ENCODE assay signal across 10 mouse cellular contexts in genomic region chr19:7294098-7294876, GRCm38 (mm10). TPM values are rescaled to one million over a fixed set of nuclear protein-coding genes. Genes with fewer than 3 reads are reported as not detected.
DNase-seq lines count a peak whose midpoint lies in the region; ATAC-seq and TF ChIP-seq lines count a peak whose summit lies in the region.
"Had no signal": no experiment of that assay in that cellular context is flagged by ENCODE, and none has a peak within 500 bp of the region (broad histone marks: within the 10 kb centered on the region; RNA-seq: fewer than 3 reads in every experiment).

No protein-coding gene starts in this region.

- peak overlapping the region; percentile 63 for H3K27ac ChIP-seq in kidney, embryonic 16.5 days (ENCODE audit: low read length)
- peak overlapping the region; percentile 90 for H3K27ac ChIP-seq in MEL (ENCODE audit: control insufficient read depth, low read depth, low read length)

- no peaks in the 10 kb centered on the region for H3K36me3 ChIP-seq in kidney, embryonic 16.5 days (ENCODE audit: insufficient read depth, low read length)
- peaks cover 0 to 46% of the 10 kb centered on the region in 2 experiments; a peak in 3 of 4 replicates for H3K36me3 ChIP-seq in MEL (ENCODE audit: control insufficient read depth in 1 of 2, insufficient read depth in 2 of 2, low read length in 2 of 2)
- H3K36me3 ChIP-seq in megakaryocyte, embryonic 14.5 days (replicated peaks; ENCODE audit: low read length): peaks cover 45% of the 10 kb centered on the region

- TF ChIP-seq POLR2A in MEL (IDR thresholded peaks at IDR 0.05; ENCODE audit: control insufficient read depth in 1 of 2, insufficient read depth in 1 of 2, low read depth in 1 of 2, low read length in 2 of 2, poor library complexity in 1 of 2): no peak

- ATAC-seq in kidney, embryonic 16.5 days (ENCODE audit: low FRiP score, low TSS enrichment): peak; percentile 49; the same call in 1 of the 2 replicates
- ATAC-seq in granulocyte monocyte progenitor cell, adult 5-6 weeks (replicated peaks; ENCODE audit: poor library complexity, severe bottlenecking): 0 out of 2 replicates have a peak, but pooled peaks have one; percentile 23
- no peak for ATAC-seq in monocyte, adult 5-6 weeks (replicated peaks; ENCODE audit: insufficient number of reproducible peaks, low FRiP score, low TSS enrichment, poor library complexity, severe bottlenecking)

- peaks cover 50% of the 10 kb centered on the region for H3K4me1 ChIP-seq in kidney, embryonic 16.5 days (ENCODE audit: insufficient read depth, low read length)
- peaks cover 21 to 36% of the 10 kb centered on the region in 2 experiments for H3K4me1 ChIP-seq in MEL (ENCODE audit: control insufficient read depth in 1 of 2, insufficient read depth in 2 of 2, low read length in 2 of 2)
- H3K4me1 ChIP-seq in megakaryocyte, embryonic 14.5 days: peaks cover 97% of the 10 kb centered on the region

- TF ChIP-seq EP300 in MEL (IDR thresholded peaks at IDR 0.05; ENCODE audit: low read depth in 1 of 2, low read length in 2 of 2): no peak

- TF ChIP-seq CTCF in MEL (IDR thresholded peaks at IDR 0.05 in 2 of 3, conservative IDR thresholded peaks at IDR 0.05 in 1 of 3; ENCODE audit: control insufficient read depth in 1 of 3, insufficient read depth in 1 of 3, low read depth in 2 of 3, low read length in 3 of 3, poor library complexity in 1 of 3, severe bottlenecking in 1 of 3): no peak

- no peaks in the 10 kb centered on the region for H3K9me3 ChIP-seq in kidney, embryonic 16.5 days (ENCODE audit: low read length)
- no peaks in the 10 kb centered on the region for H3K9me3 ChIP-seq in MEL (replicated peaks; ENCODE audit: insufficient read depth, low read length)
- H3K9me3 ChIP-seq in megakaryocyte, embryonic 14.5 days: no peaks in the 10 kb centered on the region

- H3K9ac ChIP-seq in kidney, embryonic 16.5 days (replicated peaks; ENCODE audit: low read length): peak overlapping the region; percentile 14; the same call in 1 of the 2 replicates
- H3K9ac ChIP-seq in MEL (ENCODE audit: control insufficient read depth, low read depth, low read length, poor library complexity, severe bottlenecking): peak overlapping the region; percentile 66

- WGBS in kidney, embryonic 16.5 days: 60% methylated on average over 8 of the region's 8 CpGs

- TF ChIP-seq RAD21 in MEL (IDR thresholded peaks at IDR 0.05; ENCODE audit: low read depth, low read length): no peak

- H3K4me2 ChIP-seq in kidney, embryonic 16.5 days (replicated peaks; ENCODE audit: low read depth, low read length): 0 out of 2 replicates have a peak overlapping the region, but pooled peaks have one; percentile 22

- no peak for DNase-seq in kidney, adult 11 months
- DNase-seq in MEL (ENCODE audit: low read depth, low spot score): no peak
- DNase-seq in layer of hippocampus, postnatal 36 days: no peak
- no peak for DNase-seq in layer of hippocampus, adult 8-10 months (ENCODE audit: low spot score in 2 of 2)
- DNase-seq: embryo, embryonic 11 days; gastrocnemius, postnatal 25 days had no signal

- H3K4me3 ChIP-seq in kidney, embryonic 16.5 days (ENCODE audit: low read length): peak overlapping the region; percentile 1; the same call in 1 of the 2 replicates
- H3K4me3 ChIP-seq in MEL (ENCODE audit: control insufficient read depth in 1 of 2, insufficient read depth in 1 of 2, low read depth in 2 of 2, low read length in 2 of 2): peak overlapping the region; percentile 42 to 57; a peak in 3 of 4 replicates
- H3K4me3 ChIP-seq in megakaryocyte, embryonic 14.5 days (replicated peaks): peak overlapping the region; percentile 89

- peaks cover 35% of the 10 kb centered on the region for H3K79me2 ChIP-seq in MEL (ENCODE audit: control insufficient read depth, insufficient read depth, low read length, poor library complexity)

- H3K27me3 ChIP-seq in kidney, embryonic 16.5 days (ENCODE audit: insufficient read depth, low read length): no peaks in the 10 kb centered on the region
- H3K27me3 ChIP-seq in MEL (ENCODE audit: control insufficient read depth in 1 of 2, insufficient read depth in 2 of 2, low read length in 2 of 2): no peaks in the 10 kb centered on the region
- no peaks in the 10 kb centered on the region for H3K27me3 ChIP-seq in megakaryocyte, embryonic 14.5 days (replicated peaks)

TF ChIP-seq in MEL, 35 proteins besides CTCF, POLR2A, EP300 and RAD21:
- TF ChIP-seq MYB (IDR thresholded peaks at IDR 0.05; ENCODE audit: low read depth, low read length) (no peak), GATA1 (IDR thresholded peaks at IDR 0.05; ENCODE audit: low read depth, low read length) (no peak), POLR2AphosphoS2 (IDR thresholded peaks at IDR 0.05; ENCODE audit: low read length) (no peak)

RNA-seq across cellular contexts. Expression of gene Rcor2, which starts 27.2 kb away (rescaled TPM):
- polyA plus RNA-seq in kidney, embryonic 16.5 days (2015; fragmentation: Nextera tagmentation; extraction: Ambion mirVana): 8.7 and 10.8 TPM in 2 replicates
- 31.4 and 33.7 TPM in 2 replicates for total RNA-seq in MEL (2012; rRNA removed)
- polyA plus RNA-seq in MEL (2012; ENCODE audit: insufficient read depth in 1 of 2, insufficient read length in 2 of 2, low read depth in 1 of 2, low replicate concordance in 2 of 2, missing spikeins in 1 of 2): 10 to 100 TPM in 1 of 2 experiments, not detected in 1; 60.2 TPM
- total RNA-seq in granulocyte monocyte progenitor cell, adult 5-6 weeks (2014; fragmentation: Nextera tagmentation): 3.1 and 6.9 TPM in 2 replicates
- 3.4 and 5.2 TPM in 2 replicates for total RNA-seq in granulocyte monocyte progenitor cell, adult 5-6 weeks (2017)
- polyA plus RNA-seq in megakaryocyte, embryonic 14.5 days (2012; ENCODE audit: insufficient read depth, low replicate concordance): 206 and 356 TPM in 2 replicates
- total RNA-seq in layer of hippocampus, postnatal 36 days (2021): 10 to 100 TPM; 17.5 to 18.7 TPM
- total RNA-seq in layer of hippocampus, adult 8-10 months (2022): 10 to 100 TPM; 12.7 to 17.0 (median 14.6) TPM
- total RNA-seq in monocyte, adult 5-6 weeks (2017): not detected in 3 replicates

RNA-seq across cellular contexts. Expression of gene Mark2, which starts 47.4 kb away (rescaled TPM):
- 40.6 and 44.9 TPM in 2 replicates for polyA plus RNA-seq in kidney, embryonic 16.5 days (2015; fragmentation: Nextera tagmentation; extraction: Ambion mirVana)
- total RNA-seq in MEL (2012; rRNA removed): 34.6 and 36.1 TPM in 2 replicates
- 10 to 100 TPM in 1 of 2 experiments, not detected in 1; 72.4 TPM for polyA plus RNA-seq in MEL (2012; ENCODE audit: insufficient read depth in 1 of 2, insufficient read length in 2 of 2, low read depth in 1 of 2, low replicate concordance in 2 of 2, missing spikeins in 1 of 2)
- 48.7 and 85.8 TPM in 2 replicates for total RNA-seq in granulocyte monocyte progenitor cell, adult 5-6 weeks (2014; fragmentation: Nextera tagmentation)
- 17.8 and 21.2 TPM in 2 replicates for total RNA-seq in granulocyte monocyte progenitor cell, adult 5-6 weeks (2017)
- polyA plus RNA-seq in megakaryocyte, embryonic 14.5 days (2012; ENCODE audit: insufficient read depth, low replicate concordance): 179 and 300 TPM in 2 replicates
- 100 to 1,000 TPM; 111 to 118 TPM for total RNA-seq in layer of hippocampus, postnatal 36 days (2021)
- total RNA-seq in layer of hippocampus, adult 8-10 months (2022): 100 to 1,000 TPM; 101 to 135 (median 120) TPM
- total RNA-seq in monocyte, adult 5-6 weeks (2017): 24.9 to 78.8 TPM (median 41.5 TPM) in 3 replicates

RNA-seq across cellular contexts. Expression of gene Naa40, which starts 53.3 kb away (rescaled TPM):
- polyA plus RNA-seq in kidney, embryonic 16.5 days (2015; fragmentation: Nextera tagmentation; extraction: Ambion mirVana): 81.4 and 88.0 TPM in 2 replicates
- 45.5 and 46.8 TPM in 2 replicates for total RNA-seq in MEL (2012; rRNA removed)
- 10 to 100 TPM in 1 of 2 experiments, not detected in 1; 75.7 TPM for polyA plus RNA-seq in MEL (2012; ENCODE audit: insufficient read depth in 1 of 2, insufficient read length in 2 of 2, low read depth in 1 of 2, low replicate concordance in 2 of 2, missing spikeins in 1 of 2)
- 67.4 and 72.3 TPM in 2 replicates for total RNA-seq in granulocyte monocyte progenitor cell, adult 5-6 weeks (2014; fragmentation: Nextera tagmentation)
- 42.9 and 49.3 TPM in 2 replicates for total RNA-seq in granulocyte monocyte progenitor cell, adult 5-6 weeks (2017)
- 14.4 and 15.8 TPM in 2 replicates for polyA plus RNA-seq in megakaryocyte, embryonic 14.5 days (2012; ENCODE audit: insufficient read depth, low replicate concordance)
- total RNA-seq in layer of hippocampus, postnatal 36 days (2021): 10 to 100 TPM; 31.6 to 38.6 TPM
- total RNA-seq in layer of hippocampus, adult 8-10 months (2022): 10 to 100 TPM; 34.6 to 44.2 (median 36.6) TPM
- 14.9 to 17.6 TPM (median 17.5 TPM) in 3 replicates for total RNA-seq in monocyte, adult 5-6 weeks (2017)

Comparison
In these comparisons a context has a peak if more than half of its experiments do, and no peak if none do; other contexts are left out.
1. H3K4me3 ChIP-seq: peak in every context shown above with its lines; median percentile 89 in megakaryocyte, embryonic 14.5 days; 50 in MEL; 1 in kidney, embryonic 16.5 days.